Mouse (Mus musculus): ENCODE measurements around the gene Ubc. TPM values are rescaled to one million over a fixed set of nuclear protein-coding genes. Genes with fewer than 3 reads are reported as not detected.
"Not testable (repeated sequence)": the region's sequence is repeated elsewhere in the genome, so short reads cannot be mapped to it uniquely, and the experiment has no call there.

The Ubc gene
- polyA plus RNA-seq, 1 experiment from 2014 or later: 1,012 TPM

- Histone ChIP-seq H3K4me2 (peak overlapping the region; percentile 82), H3K9ac (peak overlapping the region; percentile 57; the same call in 1 of the 2 replicates), H3K27me3 (no peaks in the 10 kb centered on the region), H3K4me1 (peaks cover 13% of the 10 kb centered on the region), H3K27ac (no peak overlapping the region), H3K9me3 (no peaks in the 10 kb centered on the region), H3K4me3 (peak overlapping the region; percentile 69), H3K36me3 (no peaks in the 10 kb centered on the region)
- 13% methylated on average over 31 of the region's 31 CpGs for WGBS
- ATAC-seq (ENCODE audit: insufficient number of reproducible peaks, insufficient read depth, low FRiP score, low TSS enrichment, low read depth): no peak
These were observed 13.8 kb upstream of the Ubc start for GRCm38 (mm10) chr5:125403481-125404465.

GRCm38 (mm10) chr5:125402991-125403390 lies 13.0 kb upstream of the Ubc start:
- no peaks in the 10 kb centered on the region for H3K36me3 ChIP-seq
- H3K4me1 ChIP-seq: peaks cover 13% of the 10 kb centered on the region
- H3K27ac ChIP-seq: no peak overlapping the region
- no peak overlapping the region for H3K9ac ChIP-seq
- H3K4me2 ChIP-seq: no peak overlapping the region
- no peaks in the 10 kb centered on the region for H3K27me3 ChIP-seq
- ATAC-seq (ENCODE audit: insufficient number of reproducible peaks, insufficient read depth, low FRiP score, low TSS enrichment, low read depth): no peak
- H3K9me3 ChIP-seq: no peaks in the 10 kb centered on the region
- no peak overlapping the region for H3K4me3 ChIP-seq
- 52% methylated on average over 6 of the region's 6 CpGs for WGBS

DNA sequence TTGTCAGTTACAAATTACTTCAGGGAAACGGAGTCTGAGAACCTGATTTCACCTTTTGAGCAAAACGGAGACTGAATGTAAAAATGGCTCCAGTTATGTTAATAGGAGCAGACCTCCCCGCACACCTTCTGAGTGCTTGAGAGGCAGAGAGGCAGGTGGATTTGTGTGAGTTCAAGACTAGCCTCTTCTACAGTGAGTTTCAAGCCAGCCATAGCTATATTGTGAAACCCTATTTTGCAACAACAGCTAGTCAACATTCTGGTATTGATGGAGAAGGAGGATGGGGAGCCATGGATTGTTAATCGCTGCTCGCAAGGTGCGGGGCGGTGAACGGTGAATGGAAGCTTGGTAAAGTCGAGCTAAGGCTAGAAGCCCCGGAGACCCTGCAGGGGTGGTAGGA lies 12.5 kb upstream of the Ubc start:
- no peak overlapping the region for H3K4me3 ChIP-seq
- H3K36me3 ChIP-seq: no peaks in the 10 kb centered on the region
- WGBS: 58% methylated on average over 10 of the region's 10 CpGs
- H3K27me3 ChIP-seq: no peaks in the 10 kb centered on the region
- ATAC-seq (ENCODE audit: insufficient number of reproducible peaks, insufficient read depth, low FRiP score, low TSS enrichment, low read depth): no peak
- no peak overlapping the region for H3K9ac ChIP-seq
- no peaks in the 10 kb centered on the region for H3K9me3 ChIP-seq
- peaks cover 11% of the 10 kb centered on the region for H3K4me1 ChIP-seq
- no peak overlapping the region for H3K4me2 ChIP-seq
- no peak overlapping the region for H3K27ac ChIP-seq

- H3K36me3 ChIP-seq: no peaks in the 10 kb centered on the region
- no peak overlapping the region for H3K4me3 ChIP-seq
- no peak overlapping the region for H3K4me2 ChIP-seq
- ATAC-seq (ENCODE audit: insufficient number of reproducible peaks, insufficient read depth, low FRiP score, low TSS enrichment, low read depth): no peak
- H3K4me1 ChIP-seq: peaks cover 3% of the 10 kb centered on the region
- H3K27me3 ChIP-seq: no peaks in the 10 kb centered on the region
- H3K9ac ChIP-seq: no peak overlapping the region
- no peaks in the 10 kb centered on the region for H3K9me3 ChIP-seq
- WGBS: 46% methylated on average over 7 of the region's 7 CpGs
- H3K27ac ChIP-seq: no peak overlapping the region
These were observed 10.9 kb upstream of the Ubc start for GRCm38 (mm10) chr5:125400903-125401302.

GRCm38 (mm10) chr5:125395008-125395407 lies 5.0 kb upstream of the Ubc start:
- no peaks in the 10 kb centered on the region for H3K9me3 ChIP-seq
- 0 out of 2 replicates have a peak overlapping the region, but pooled peaks have one; percentile 76 for H3K9ac ChIP-seq
- H3K27me3 ChIP-seq: no peaks in the 10 kb centered on the region
- ATAC-seq (ENCODE audit: insufficient number of reproducible peaks, insufficient read depth, low FRiP score, low TSS enrichment, low read depth): no peak
- H3K4me1 ChIP-seq: peaks cover 33% of the 10 kb centered on the region
- peak overlapping the region; percentile 98 for H3K27ac ChIP-seq
- 48% methylated on average over 3 of the region's 3 CpGs for WGBS
- peak overlapping the region; percentile 71 for H3K4me2 ChIP-seq
- H3K4me3 ChIP-seq: peak overlapping the region; percentile 45; the same call in 1 of the 2 replicates
- no peaks in the 10 kb centered on the region for H3K36me3 ChIP-seq

- Histone ChIP-seq H3K4me1 (peaks cover 33% of the 10 kb centered on the region), H3K9ac (peak overlapping the region; percentile 76), H3K27ac (peak overlapping the region; percentile 98), H3K36me3 (no peaks in the 10 kb centered on the region), H3K9me3 (no peaks in the 10 kb centered on the region), H3K4me3 (peak overlapping the region; percentile 45), H3K27me3 (no peaks in the 10 kb centered on the region), H3K4me2 (peak overlapping the region; percentile 71)
- ATAC-seq (ENCODE audit: insufficient number of reproducible peaks, insufficient read depth, low FRiP score, low TSS enrichment, low read depth): peak; percentile 43; the same call in 1 of the 2 replicates
- 7% methylated on average over 23 of the region's 25 CpGs for WGBS
These were observed 3.9 kb upstream of the Ubc start for GRCm38 (mm10) chr5:125393622-125394603.

- Histone ChIP-seq H3K9ac (peak overlapping the region; percentile 76), H3K4me3 (peak overlapping the region; percentile 45), H3K4me2 (peak overlapping the region; percentile 71), H3K27me3 (no peaks in the 10 kb centered on the region), H3K27ac (peak overlapping the region; percentile 98), H3K9me3 (no peaks in the 10 kb centered on the region), H3K4me1 (peaks cover 40% of the 10 kb centered on the region), H3K36me3 (no peaks in the 10 kb centered on the region)
- ATAC-seq (ENCODE audit: insufficient number of reproducible peaks, insufficient read depth, low FRiP score, low TSS enrichment, low read depth): peak; percentile 92
- WGBS: under 1% methylated on average over 20 of the region's 20 CpGs
These were observed 3.1 kb upstream of the Ubc start for GRCm38 (mm10) chr5:125392977-125393621.

DNA sequence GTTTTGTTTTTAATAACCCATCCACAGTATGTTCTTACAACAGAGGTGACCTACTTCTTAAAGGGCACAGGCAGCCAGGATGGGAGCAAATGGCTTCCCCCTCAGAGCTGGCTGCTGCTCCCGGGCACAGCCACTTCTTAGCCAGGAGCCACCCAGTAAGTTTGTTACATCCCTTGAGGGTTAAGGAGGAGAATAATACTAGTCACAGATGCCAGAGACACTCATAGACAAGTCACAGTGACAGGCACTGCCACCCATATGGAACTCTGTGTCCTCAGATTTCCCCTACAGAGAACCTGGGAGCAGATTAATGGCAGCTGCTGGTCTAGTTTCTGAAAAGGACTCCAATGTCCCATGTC lies 2.6 kb upstream of the Ubc start:
- no peak for ATAC-seq (ENCODE audit: insufficient number of reproducible peaks, insufficient read depth, low FRiP score, low TSS enrichment, low read depth)
- Histone ChIP-seq H3K4me2 (peak overlapping the region; percentile 71), H3K36me3 (no peaks in the 10 kb centered on the region), H3K9ac (peak overlapping the region; percentile 76; the same call in 1 of the 2 replicates), H3K27ac (peak overlapping the region; percentile 98), H3K4me1 (peaks cover 42% of the 10 kb centered on the region), H3K4me3 (peak overlapping the region; percentile 45), H3K27me3 (no peaks in the 10 kb centered on the region), H3K9me3 (no peaks in the 10 kb centered on the region)
- 18% methylated on average over 1 of the region's 1 CpGs for WGBS

- not testable (repeated sequence) for ATAC-seq (ENCODE audit: insufficient number of reproducible peaks, insufficient read depth, low FRiP score, low TSS enrichment, low read depth); H3K4me3 ChIP-seq; H3K36me3 ChIP-seq; H3K9me3 ChIP-seq; H3K9ac ChIP-seq; H3K27me3 ChIP-seq; H3K4me2 ChIP-seq
- peaks cover 42% of the 10 kb centered on the region for H3K4me1 ChIP-seq
- 90% methylated on average over 4 of the region's 4 CpGs for WGBS
- peak overlapping the region; percentile 98 for H3K27ac ChIP-seq
These were observed 2.2 kb upstream of the Ubc start for GRCm38 (mm10) chr5:125392176-125392575.

GRCm38 (mm10) chr5:125391609-125392008 lies 1.6 kb upstream of the Ubc start:
- Histone ChIP-seq H3K36me3 (no peaks in the 10 kb centered on the region), H3K27me3 (no peaks in the 10 kb centered on the region), H3K4me3 (no peak overlapping the region), H3K4me2 (no peak overlapping the region), H3K4me1 (peaks cover 42% of the 10 kb centered on the region), H3K9me3 (no peaks in the 10 kb centered on the region), H3K9ac (no peak overlapping the region), H3K27ac (peak overlapping the region; percentile 98; the same call in 1 of the 2 replicates)
- WGBS: 78% methylated on average over 5 of the region's 5 CpGs
- ATAC-seq (ENCODE audit: insufficient number of reproducible peaks, insufficient read depth, low FRiP score, low TSS enrichment, low read depth): no peak
